Mouse (Mus musculus) cerebellum, postnatal 36 days (tissue): ENCODE data around the gene Slc1a4.

Experiments
- DNase-seq, 2 experiments: peaks; one replicate each; pipeline ENCODE4 v3.0.0; 2021 to 2022; ENCODE audit warnings: mixed read lengths in 2 of 2

Slc1a4 gene

GRCm38 (mm10) chr11:20324006-20324405 is 8.5 kb downstream of the Slc1a4 start:
- DNase-seq, result no peak

DNA sequence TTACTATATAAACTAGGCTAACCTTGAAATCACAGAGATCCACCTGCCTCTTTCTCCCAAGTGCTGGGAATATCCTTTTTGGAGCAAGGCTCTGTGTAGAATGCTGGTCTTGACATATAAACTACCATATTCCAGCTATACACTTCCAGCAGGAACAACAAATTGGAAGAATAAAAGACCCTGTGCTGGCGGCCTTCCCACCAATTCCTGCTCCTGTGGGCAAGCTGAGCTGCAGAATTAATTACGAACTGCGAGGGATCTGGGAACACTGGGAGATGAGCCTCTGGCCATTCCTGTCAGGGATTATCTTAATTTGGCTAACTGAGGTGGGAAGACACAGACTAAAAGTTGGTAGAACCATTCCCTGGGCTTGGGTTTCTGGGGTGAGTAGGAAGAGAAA is 10.1 kb downstream of the Slc1a4 start:
- no peak for DNase-seq

- no peak for DNase-seq
These were observed 11.9 kb downstream of the Slc1a4 start for GRCm38 (mm10) chr11:20320661-20321060.

GRCm38 (mm10) chr11:20318659-20319454 is 13.7 kb downstream of the Slc1a4 start:
- no peak for DNase-seq

DNA sequence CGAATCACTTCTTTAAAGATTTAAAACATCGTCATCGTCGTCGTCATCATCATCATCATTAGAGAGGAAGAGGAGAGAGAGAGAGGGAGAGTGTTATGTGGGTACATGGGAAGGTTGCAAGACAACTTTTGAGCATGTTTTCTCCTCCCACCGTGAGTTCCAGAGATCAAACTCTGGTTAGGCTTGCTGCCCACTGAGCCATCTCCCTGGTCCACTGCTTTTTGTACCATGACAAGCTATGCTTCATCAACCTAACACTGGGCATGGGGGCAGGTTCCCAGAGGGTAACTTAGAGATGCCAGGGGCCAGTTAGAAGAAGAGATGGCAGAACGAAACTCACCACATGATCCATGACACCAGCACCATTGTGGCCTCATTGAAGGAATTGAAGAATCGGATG is 18.9 kb downstream of the Slc1a4 start:
- DNase-seq, result no peak

GRCm38 (mm10) chr11:20309044-20309443 is 23.5 kb downstream of the Slc1a4 start:
- no peak for DNase-seq

DNA sequence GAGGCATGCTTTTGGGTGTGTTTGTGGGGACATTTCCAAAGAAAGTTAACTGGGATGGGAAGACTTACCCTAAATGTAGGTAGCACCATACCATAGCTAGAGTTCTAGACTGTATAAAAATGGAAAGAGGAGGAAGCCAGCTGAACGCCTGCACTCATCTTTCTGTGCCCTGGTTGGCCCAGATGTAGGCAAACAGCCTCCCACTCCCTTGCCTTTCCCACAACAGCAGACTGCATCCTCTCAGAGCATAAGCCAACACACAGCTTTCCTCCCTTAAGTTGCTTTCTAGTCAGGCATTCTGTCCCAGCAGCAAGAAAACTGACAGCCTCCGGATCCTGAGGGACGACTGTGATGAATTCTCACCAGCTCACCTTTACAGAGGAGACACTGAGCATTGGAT is 25.1 kb downstream of the Slc1a4 start:
- DNase-seq, result no peak

DNA sequence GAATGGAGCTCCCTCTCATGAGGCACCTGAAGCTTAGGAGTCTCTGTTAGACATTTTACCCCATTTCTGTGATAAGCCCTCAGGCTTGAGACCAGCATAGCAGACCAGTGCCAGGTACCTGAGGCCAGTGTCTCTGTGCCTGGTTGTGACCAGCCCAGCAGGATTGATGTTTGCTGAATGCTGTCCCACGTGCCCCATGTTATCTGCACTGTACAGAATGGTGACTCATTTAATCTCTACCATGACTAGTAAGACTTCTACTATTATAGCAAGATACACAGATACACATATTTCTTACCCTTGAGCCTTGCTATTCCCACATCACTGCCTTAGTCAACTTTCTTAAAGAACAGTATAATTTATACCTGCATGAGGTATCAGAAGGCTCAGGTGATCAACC is 26.9 kb downstream of the Slc1a4 start:
- no peak for DNase-seq

DNA sequence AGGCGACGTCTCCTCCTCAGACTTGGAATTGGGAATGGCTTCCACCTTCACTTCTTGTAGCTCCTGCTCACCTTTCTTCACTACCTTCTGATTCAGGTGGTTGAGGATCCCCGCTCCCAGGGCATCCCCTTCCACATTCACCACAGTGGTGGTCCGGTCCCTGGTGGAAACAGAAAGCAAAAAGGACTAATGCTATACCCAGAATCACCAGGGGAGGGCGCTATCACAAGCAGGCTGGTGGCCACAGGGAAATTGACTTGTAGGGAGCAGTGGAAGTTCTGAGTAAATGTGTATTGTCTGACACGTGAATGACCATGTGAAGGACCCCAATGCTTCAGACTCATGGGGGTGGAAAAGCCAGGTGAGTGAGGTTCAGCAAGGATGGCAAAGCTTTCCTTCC is 28.2 kb downstream of the Slc1a4 start:
- peak; percentile 45 to 58 for DNase-seq

- DNase-seq, result no peak
These were observed 31.2 kb downstream of the Slc1a4 start for GRCm38 (mm10) chr11:20301332-20301731.

DNA sequence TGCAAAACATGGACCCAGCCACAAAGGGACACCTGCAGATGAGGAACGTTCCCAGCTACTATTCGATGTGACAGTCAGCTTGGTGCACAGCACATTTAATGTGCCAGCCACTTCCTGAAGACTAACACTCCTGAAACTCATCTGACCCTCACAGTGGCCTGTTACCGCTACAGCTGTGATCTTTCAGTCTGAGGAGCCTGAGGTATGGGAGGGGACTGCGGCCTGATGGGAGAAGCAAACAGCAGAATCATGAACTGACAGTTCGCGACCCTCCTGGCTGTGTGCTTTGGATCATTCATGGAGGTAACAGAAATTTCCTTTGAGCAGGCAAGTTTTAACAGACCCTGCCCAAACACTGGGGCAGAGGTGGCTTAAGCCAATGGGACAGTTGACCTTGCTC is 31.7 kb downstream of the Slc1a4 start:
- no peak for DNase-seq

GRCm38 (mm10) chr11:20299900-20300299 is 32.6 kb downstream of the Slc1a4 start:
- DNase-seq, result no peak

- no peak for DNase-seq
These were observed 48.0 kb downstream of the Slc1a4 start for GRCm38 (mm10) chr11:20284463-20284862.

GRCm38 (mm10) chr11:20282601-20283219 is 49.8 kb downstream of the Slc1a4 start:
- no peak for DNase-seq

- DNase-seq, result no peak
These were observed 51.5 kb downstream of the Slc1a4 start for GRCm38 (mm10) chr11:20280982-20281381.

GRCm38 (mm10) chr11:20278702-20279101 is 53.8 kb downstream of the Slc1a4 start:
- no peak for DNase-seq

DNA sequence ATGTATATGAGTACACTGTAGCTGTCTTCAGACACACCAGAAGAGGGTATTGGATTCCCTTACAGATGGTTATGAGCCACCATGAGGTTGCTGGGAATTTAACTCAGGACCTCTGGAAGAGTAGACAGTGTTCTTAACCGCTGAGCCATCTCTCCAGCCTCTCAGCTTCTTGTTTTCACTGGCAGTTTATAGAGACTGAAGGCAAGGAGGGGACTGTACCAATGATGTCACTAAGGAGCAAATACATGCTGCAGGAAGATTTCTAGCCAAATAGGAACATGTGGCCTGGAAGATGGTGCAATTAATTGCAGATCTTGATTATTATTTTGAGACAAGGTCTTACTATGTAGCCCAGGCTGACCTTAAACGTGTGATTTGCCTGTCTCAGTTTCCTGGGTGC is 55.4 kb downstream of the Slc1a4 start:
- DNase-seq, result no peak

DNA sequence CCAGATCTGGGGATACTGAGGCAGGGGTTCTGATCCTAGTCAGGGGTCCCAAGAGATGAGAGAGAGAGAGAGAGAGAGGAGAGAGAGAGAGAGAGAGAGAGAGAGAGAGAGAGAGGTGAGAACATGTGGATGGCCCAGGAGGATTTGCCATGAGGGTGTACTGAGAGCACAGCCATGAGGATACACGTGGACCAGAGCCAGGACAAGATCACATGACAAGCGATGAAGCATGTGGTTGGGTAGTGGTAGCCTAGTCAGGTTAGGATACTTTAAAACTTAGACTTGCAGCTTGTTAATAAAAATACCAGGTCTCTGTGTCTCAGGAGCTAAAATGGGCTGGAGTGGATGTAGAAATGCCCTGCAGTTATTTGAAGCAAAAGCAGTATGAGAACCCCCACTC is 56.5 kb downstream of the Slc1a4 start:
- DNase-seq, result no peak

- DNase-seq, result no peak
These were observed 62.6 kb downstream of the Slc1a4 start for GRCm38 (mm10) chr11:20269885-20270284.

DNA sequence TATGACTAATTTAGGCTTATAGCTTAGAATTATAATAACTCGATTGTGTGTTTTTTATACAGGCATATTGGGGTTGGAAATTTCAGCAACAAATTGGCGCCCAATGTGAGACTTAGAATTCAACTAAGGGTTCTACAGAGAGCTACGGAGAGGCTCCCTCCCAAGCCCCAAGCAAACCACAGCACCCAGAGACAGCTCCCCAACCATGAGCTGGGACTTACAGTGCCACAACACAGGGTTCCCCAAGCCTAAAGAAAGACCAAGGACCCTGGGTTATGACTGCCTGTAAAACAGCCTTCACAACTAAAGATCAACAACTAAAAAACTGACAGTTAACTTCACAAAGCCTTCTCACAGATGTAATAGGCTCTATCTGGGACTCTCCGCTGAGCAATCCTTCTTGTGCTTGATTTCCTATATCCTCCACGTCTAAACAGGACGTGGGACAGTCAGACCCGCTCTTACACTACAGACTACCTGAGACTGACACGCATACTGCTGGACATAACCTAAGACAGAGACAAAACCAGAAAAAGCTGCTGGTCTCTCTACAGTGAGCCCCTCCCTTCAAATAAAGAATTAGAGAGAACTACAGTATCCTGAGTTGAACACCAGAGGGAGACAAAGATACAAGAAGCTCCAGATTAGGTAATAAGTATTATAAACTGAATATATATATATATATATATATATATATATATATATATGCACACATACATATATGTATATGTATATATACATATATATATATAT is 69.7 kb downstream of the Slc1a4 start:
- DNase-seq, result no peak

- DNase-seq, result no peak
These were observed 77.7 kb downstream of the Slc1a4 start for GRCm38 (mm10) chr11:20254791-20255190.

DNA sequence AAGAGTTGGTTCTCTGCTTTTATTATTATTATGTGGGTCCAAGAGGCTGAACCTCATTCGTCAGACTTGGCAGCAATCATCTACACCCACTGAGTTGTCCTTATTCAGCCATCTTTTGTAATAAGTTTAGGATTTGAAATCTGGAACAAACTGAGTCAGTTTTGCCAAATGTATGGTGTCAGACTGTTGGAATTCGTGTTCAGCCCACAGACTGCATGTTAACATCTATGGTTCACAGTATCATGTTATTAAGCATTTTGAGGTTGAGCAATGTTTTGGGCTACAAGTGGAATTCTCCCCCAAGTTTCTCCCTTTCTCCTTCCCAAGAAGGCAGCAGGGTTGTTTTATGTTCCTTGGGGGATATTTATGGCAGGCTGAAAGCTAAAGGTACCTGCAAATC is 79.4 kb downstream of the Slc1a4 start:
- no peak for DNase-seq
